Mouse (Mus musculus) Patski (cell line): ENCODE measurements at regions not wholly inside any gene's neighbourhood (a gene's known extent, or its start where the extent isn't known, plus 50 kb on each side); places are given as distances from the start of the nearest gene placed in this dataset.

Experiments
- ATAC-seq: fragments of 100-300 bp; one replicate; pipeline ENCODE4 v1.8.0; 2021
- CTCF ChIA-PET: fragments of 350-600 bp; sonication (Branson Sonifier 250); formaldehyde crosslinking; loops from one replicate; lab custom pipeline; 2022; ENCODE audit warnings: inconsistent platforms; lab: Charles Lee
- POLR2A ChIA-PET: fragments of 350-600 bp; sonication (Branson Sonifier 250); formaldehyde crosslinking; loops from one replicate; lab custom pipeline; 2022; ENCODE audit warnings: antibody characterized with exemption, inconsistent platforms; lab: Charles Lee
- DNase-seq: peaks from one replicate; pipeline ENCODE4 v3.0.0-alpha.2; 2011; ENCODE audit warnings: low read depth, low spot score
- H3K27me3 ChIP-seq: fragments of 371-371 bp; one replicate; pipeline ENCODE4 v1.5.1; 2021
- CTCF ChIP-seq: fragments of 100-300 bp; IDR thresholded peaks from one replicate; pipeline ENCODE4 v1.5.1; 2021
- in situ Hi-C: fragments of 300-500 bp; cut with MboI; formaldehyde crosslinking; loops from 3 replicates; pipeline ENCODE4 v1.11.1; 2018; ENCODE audit warnings: low pct_unique_long_range_greater_than_20kb, mixed read lengths

GRCm38 (mm10) chr1:88807901-88808300, 105.9 kb upstream of the Arl4c start:
- no peak for TF ChIP-seq CTCF
- H3K27me3 ChIP-seq: no peaks in the 10 kb centered on the region
- no peak for DNase-seq
- ATAC-seq: no peak
- ChIA-PET CTCF (interaction anchor here (0.9 kb wide), 1 partner anchor 40 kb away, joined by 3 read pairs; no protein-coding TSS in a partner anchor), POLR2A (no interaction called here)
- in situ Hi-C loops: no loop called here

- ChIA-PET POLR2A (no interaction called here), CTCF (interaction anchor here (0.9 kb wide), 1 partner anchor 40 kb away, joined by 3 read pairs; no protein-coding TSS in a partner anchor)
- no peak for TF ChIP-seq CTCF
- ATAC-seq: no peak
- DNase-seq: no peak
- H3K27me3 ChIP-seq: no peaks in the 10 kb centered on the region
- in situ Hi-C loops: no loop called here
Observed at GRCm38 (mm10) chr1:88808508-88808907, 106.5 kb upstream of the Arl4c start.

- POLR2A ChIA-PET: no interaction called here
- CTCF ChIA-PET: no interaction called here
- no peak for DNase-seq
- ATAC-seq: no peak
- TF ChIP-seq CTCF: no peak
- H3K27me3 ChIP-seq: no peaks in the 10 kb centered on the region
- in situ Hi-C loops: no loop called here
Observed at GRCm38 (mm10) chr1:88809756-88810155, 107.7 kb upstream of the Arl4c start.

GRCm38 (mm10) chr1:88813200-88813599, 111.2 kb upstream of the Arl4c start:
- no peak for TF ChIP-seq CTCF
- in situ Hi-C loops: no loop called here
- ChIA-PET POLR2A (no interaction called here), CTCF (interaction anchor here (1.1 kb wide), 1 partner anchor 21 kb away, joined by 4 read pairs; no protein-coding TSS in a partner anchor)
- no peak for DNase-seq
- ATAC-seq: no peak
- H3K27me3 ChIP-seq: no peaks in the 10 kb centered on the region

- POLR2A ChIA-PET: interaction anchor here (0.6 to 0.7 kb wide), 2 partner anchors 12 to 394 kb away, joined by 3 read pairs; no protein-coding TSS in a partner anchor
- no peaks in the 10 kb centered on the region for H3K27me3 ChIP-seq
- CTCF ChIA-PET: no interaction called here
- TF ChIP-seq CTCF: no peak
- ATAC-seq (no peak), DNase-seq (no peak)
- in situ Hi-C loops: no loop called here
Observed at GRCm38 (mm10) chr1:88816376-88816945, 114.4 kb upstream of the Arl4c start.

GRCm38 (mm10) chr1:88825215-88825614, 123.2 kb upstream of the Arl4c start:
- ChIA-PET CTCF (interaction anchor here (1.3 kb wide), 1 partner anchor 22 kb away, joined by 3 read pairs; no protein-coding TSS in a partner anchor), POLR2A (no interaction called here)
- TF ChIP-seq CTCF: no peak
- in situ Hi-C loops: no loop called here
- ATAC-seq: no peak
- no peak for DNase-seq
- no peaks in the 10 kb centered on the region for H3K27me3 ChIP-seq

GRCm38 (mm10) chr1:88838661-88839274, 136.7 kb upstream of the Arl4c start:
- in situ Hi-C loops: no loop called here
- ATAC-seq (no peak), DNase-seq (no peak)
- ChIA-PET CTCF (interaction anchor here (0.9 to 1.9 kb wide), 2 partner anchors 10 to 14 kb away, joined by 3 to 4 read pairs; no protein-coding TSS in a partner anchor), POLR2A (no interaction called here)
- TF ChIP-seq CTCF: no peak
- no peaks in the 10 kb centered on the region for H3K27me3 ChIP-seq

GRCm38 (mm10) chr1:88839407-88839976, 137.5 kb upstream of the Arl4c start:
- H3K27me3 ChIP-seq: no peaks in the 10 kb centered on the region
- in situ Hi-C loops: no loop called here
- ChIA-PET POLR2A (no interaction called here), CTCF (interaction anchor here (0.9 to 1.9 kb wide), 2 partner anchors 11 to 15 kb away, joined by 3 to 4 read pairs; no protein-coding TSS in a partner anchor)
- TF ChIP-seq CTCF: no peak
- DNase-seq (no peak), ATAC-seq (no peak)

- in situ Hi-C loops: no loop called here
- no peak for DNase-seq
- CTCF ChIA-PET: no interaction called here
- no peaks in the 10 kb centered on the region for H3K27me3 ChIP-seq
- POLR2A ChIA-PET: no interaction called here
- no peak for ATAC-seq
- TF ChIP-seq CTCF: no peak
Observed at GRCm38 (mm10) chr1:88839977-88840628, 138.1 kb upstream of the Arl4c start.

GRCm38 (mm10) chr1:88840991-88841592, 139.1 kb upstream of the Arl4c start:
- ChIA-PET CTCF (no interaction called here), POLR2A (no interaction called here)
- TF ChIP-seq CTCF: no peak
- H3K27me3 ChIP-seq: no peaks in the 10 kb centered on the region
- in situ Hi-C loops: no loop called here
- ATAC-seq (no peak), DNase-seq (no peak)
